Mouse (Mus musculus) lung, embryonic 14.5 days (tissue): ENCODE measurements around the gene C1ql4. TPM values are rescaled to one million over a fixed set of nuclear protein-coding genes. Genes with fewer than 3 reads are reported as not detected.

ENCODE experiments used
- ATAC-seq: fragments of 200-750 bp; cut with Nextera tagmentation; 2 replicates; pipeline ENCODE4 v1.8.0; 2017; ENCODE audit warnings: mild to moderate bottlenecking, moderate TSS enrichment, moderate library complexity; ENCODE audit not compliant: insufficient read depth
- DNase-seq: peaks from one replicate; pipeline ENCODE4 v3.0.0-alpha.2; 2015
- H3K27ac ChIP-seq: fragments of 300-500 bp; sonication (generic); 2 replicates; pipeline ENCODE4 v1.5.1; 2014; ENCODE audit warnings: low read depth, mild to moderate bottlenecking, moderate library complexity
- H3K27me3 ChIP-seq: fragments of 300-500 bp; sonication (generic); 2 replicates; pipeline ENCODE4 v1.6.1; 2014; ENCODE audit warnings: low read length, control low read depth; ENCODE audit not compliant: insufficient read depth
- H3K36me3 ChIP-seq: fragments of 300-500 bp; sonication (generic); 2 replicates; pipeline ENCODE4 v1.6.1; 2014; ENCODE audit warnings: control low read depth; ENCODE audit not compliant: insufficient read depth
- H3K4me1 ChIP-seq: fragments of 300-500 bp; sonication (generic); 2 replicates; pipeline ENCODE4 v1.6.1; 2014; ENCODE audit warnings: antibody characterized with exemption, control low read depth; ENCODE audit not compliant: insufficient read depth
- H3K4me2 ChIP-seq: fragments of 300-500 bp; sonication (generic); 2 replicates; pipeline ENCODE4 v1.6.1; 2014; ENCODE audit warnings: mild to moderate bottlenecking
- H3K4me3 ChIP-seq: fragments of 300-500 bp; sonication (generic); 2 replicates; pipeline ENCODE4 v1.5.1; 2014; ENCODE audit warnings: low read depth, low read length
- H3K9ac ChIP-seq: fragments of 300-500 bp; sonication (generic); 2 replicates; pipeline ENCODE4 v1.6.1; 2014
- H3K9me3 ChIP-seq: fragments of 300-500 bp; sonication (generic); 2 replicates; pipeline ENCODE4 v1.6.1; 2016; ENCODE audit warnings: low read depth, low read length, control low read depth
- CTCF ChIP-seq: IDR thresholded peaks from 2 replicates; pipeline ENCODE4 v1.5.1; 2016; ENCODE audit warnings: antibody characterized with exemption, low read depth
- WGBS: fragments of 180-500 bp; shearing (Covaris S2); extraction: QIAGEN DNeasy Blood & Tissue Kit; methylation state at CpG from one replicate; pipeline ENCODE4 v1.1.7; 2014; 5-methylcytosine and 5-hydroxymethylcytosine counted together
- polyA plus RNA-seq: library from polyadenylated mRNA; unstranded; fragments of >200 nt; fragmentation: Nextera tagmentation; extraction: Ambion mirVana; gene quantifications from 2 replicates; pipeline ENCODE4 v1.2.1, GENCODE M21; 2014

The C1ql4 gene
- polyA plus RNA-seq, 1 experiment from 2014 or later, result not detected

DNA sequence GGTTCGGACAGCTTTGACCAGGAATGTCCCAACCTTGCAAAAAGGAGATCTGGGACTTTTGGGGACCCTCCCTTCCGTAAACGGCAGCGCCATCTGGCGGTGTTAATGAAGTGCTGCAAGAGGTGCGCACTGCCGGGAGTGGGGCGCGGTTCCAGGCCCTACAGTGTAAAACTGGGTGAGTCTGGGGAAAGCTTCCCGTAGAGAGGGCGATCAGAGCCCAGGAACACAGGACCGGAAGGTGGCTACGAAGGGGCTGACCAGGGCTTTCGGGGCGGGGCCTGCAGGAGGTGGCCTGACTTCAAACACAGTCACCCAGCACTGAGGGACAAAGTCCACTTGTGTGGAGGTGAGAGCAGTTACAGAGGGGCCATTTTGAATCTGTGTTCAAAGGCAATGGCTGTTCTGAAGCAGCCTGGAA is 11.5 kb upstream of the C1ql4 start:
- H3K9me3 ChIP-seq, result no peaks in the 10 kb centered on the region
- peak overlapping the region; percentile 37 for H3K4me3 ChIP-seq
- peak overlapping the region; percentile 67 for H3K4me2 ChIP-seq
- peak; percentile 78 for DNase-seq
- peaks cover 55% of the 10 kb centered on the region for H3K27me3 ChIP-seq
- H3K4me1 ChIP-seq, result no peaks in the 10 kb centered on the region; the same call in 1 of the 2 replicates
- H3K9ac ChIP-seq, result no peak overlapping the region
- no peaks in the 10 kb centered on the region for H3K36me3 ChIP-seq
- WGBS, result under 1% methylated on average over 15 of the region's 15 CpGs
- TF ChIP-seq CTCF, result peak; percentile 92
- H3K27ac ChIP-seq, result no peak overlapping the region
- peak; percentile 43 for ATAC-seq

DNA sequence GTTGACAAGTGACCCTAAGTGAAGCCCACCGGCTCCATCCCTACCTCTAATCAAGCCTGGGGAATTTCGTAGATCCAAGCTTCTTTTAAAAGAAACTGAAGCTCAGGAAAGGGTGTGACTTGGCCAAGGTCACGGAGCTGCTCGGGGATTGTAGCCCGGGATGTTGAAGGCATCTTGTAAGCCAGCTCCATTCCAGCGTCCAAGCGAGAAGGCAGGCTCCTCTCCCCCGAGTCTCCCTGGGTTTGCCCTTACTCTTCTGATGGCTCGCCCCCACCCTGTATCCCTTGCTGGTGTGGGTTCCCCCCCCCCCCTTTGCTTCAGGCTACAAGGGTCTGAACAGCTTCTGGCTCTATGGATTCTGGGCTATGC is 10.9 kb upstream of the C1ql4 start:
- no peaks in the 10 kb centered on the region for H3K9me3 ChIP-seq
- ATAC-seq (no peak), DNase-seq (peak; percentile 29)
- peaks cover 61% of the 10 kb centered on the region for H3K27me3 ChIP-seq
- peaks cover 2% of the 10 kb centered on the region; the same call in 1 of the 2 replicates for H3K4me1 ChIP-seq
- 1% methylated on average over 9 of the region's 9 CpGs for WGBS
- H3K36me3 ChIP-seq, result no peaks in the 10 kb centered on the region
- H3K4me3 ChIP-seq, result peak overlapping the region; percentile 37
- no peak overlapping the region for H3K27ac ChIP-seq
- peak overlapping the region; percentile 67 for H3K4me2 ChIP-seq
- TF ChIP-seq CTCF, result no peak
- peak overlapping the region; percentile 35; the same call in 1 of the 2 replicates for H3K9ac ChIP-seq

DNA sequence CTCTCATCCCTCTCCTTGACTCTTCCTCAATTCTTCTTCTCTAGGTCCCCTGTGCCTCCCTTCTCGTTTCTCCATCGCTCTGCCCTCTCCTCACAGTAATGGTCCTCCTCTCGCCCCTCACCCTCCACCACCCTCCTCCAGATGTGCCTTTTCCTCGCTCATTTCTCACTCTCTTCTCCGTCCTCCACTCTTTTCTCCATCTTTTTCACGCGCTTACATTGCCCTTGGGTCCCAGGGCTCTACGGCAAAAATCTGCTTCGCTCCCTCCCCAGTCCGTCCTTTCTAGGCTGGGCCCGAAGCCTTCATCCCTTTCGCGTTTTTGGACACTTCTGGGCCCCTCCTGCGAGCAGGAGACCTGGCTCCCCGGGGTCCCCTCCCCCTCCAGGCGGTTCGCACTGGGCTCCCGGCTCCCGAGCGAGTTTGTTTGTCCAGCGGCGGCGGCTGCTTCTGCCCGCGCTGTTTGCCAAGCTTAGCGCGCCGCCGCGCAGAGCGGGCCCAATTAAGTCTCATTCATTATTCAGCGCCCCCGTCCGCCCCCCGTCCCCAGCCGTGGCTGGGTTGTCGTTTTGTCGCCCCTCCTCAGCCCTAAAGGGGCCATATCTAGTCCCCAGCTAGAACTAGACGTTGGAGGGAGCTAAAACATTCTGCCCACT is 10.3 kb upstream of the C1ql4 start:
- Histone ChIP-seq H3K4me2 (peak overlapping the region; percentile 67), H3K9me3 (no peaks in the 10 kb centered on the region), H3K9ac (peak overlapping the region; percentile 35; the same call in 1 of the 2 replicates), H3K4me1 (peaks cover 3% of the 10 kb centered on the region; the same call in 1 of the 2 replicates), H3K4me3 (peak overlapping the region; percentile 37), H3K27ac (no peak overlapping the region), H3K36me3 (no peaks in the 10 kb centered on the region), H3K27me3 (peaks cover 66% of the 10 kb centered on the region)
- DNase-seq (peak; percentile 53), ATAC-seq (no peak)
- WGBS, result under 1% methylated on average over 39 of the region's 39 CpGs
- no peak for TF ChIP-seq CTCF

DNA sequence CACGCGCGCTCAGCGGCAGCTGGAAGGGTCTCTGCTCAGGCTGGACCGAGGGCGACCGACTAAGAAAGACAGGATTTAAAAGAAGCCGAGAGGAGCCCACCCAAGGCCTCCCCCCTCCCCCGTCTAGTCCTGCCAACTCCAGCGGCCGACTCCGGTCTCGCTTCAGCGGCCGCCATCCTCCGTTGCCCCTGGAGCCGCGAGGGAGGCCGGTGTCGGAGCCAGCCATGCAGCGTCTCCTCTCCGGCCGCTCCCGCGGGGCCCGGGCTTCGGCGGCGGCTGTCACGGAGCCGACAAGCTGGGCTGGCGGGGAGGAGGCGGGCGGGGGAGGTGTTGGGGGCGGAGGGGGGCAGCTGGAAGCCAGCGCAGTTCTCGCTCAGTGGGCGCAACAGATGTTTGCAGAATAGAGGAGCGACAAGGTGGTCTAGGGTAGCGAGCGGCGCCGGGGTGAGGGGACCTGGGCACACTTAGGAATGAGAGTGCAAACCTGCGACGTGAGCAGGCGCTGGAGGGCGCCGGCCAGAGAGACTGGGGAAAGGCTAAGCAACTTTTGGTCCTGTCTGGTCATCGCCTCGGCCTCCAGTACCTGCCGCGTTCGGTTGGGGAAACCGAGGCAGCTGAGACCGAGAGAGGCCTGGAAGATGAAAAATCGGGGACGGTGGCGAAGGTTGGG is 9.3 kb upstream of the C1ql4 start:
- H3K4me2 ChIP-seq, result peak overlapping the region; percentile 67
- H3K4me1 ChIP-seq, result peaks cover 3% of the 10 kb centered on the region; the same call in 1 of the 2 replicates
- ATAC-seq (no peak), DNase-seq (peak; percentile 34)
- WGBS, result under 1% methylated on average over 58 of the region's 58 CpGs
- no peak overlapping the region for H3K27ac ChIP-seq
- peak overlapping the region; percentile 37 for H3K4me3 ChIP-seq
- no peaks in the 10 kb centered on the region for H3K9me3 ChIP-seq
- no peaks in the 10 kb centered on the region for H3K36me3 ChIP-seq
- TF ChIP-seq CTCF, result no peak
- peaks cover 76% of the 10 kb centered on the region for H3K27me3 ChIP-seq
- H3K9ac ChIP-seq, result peak overlapping the region; percentile 34; the same call in 1 of the 2 replicates

DNA sequence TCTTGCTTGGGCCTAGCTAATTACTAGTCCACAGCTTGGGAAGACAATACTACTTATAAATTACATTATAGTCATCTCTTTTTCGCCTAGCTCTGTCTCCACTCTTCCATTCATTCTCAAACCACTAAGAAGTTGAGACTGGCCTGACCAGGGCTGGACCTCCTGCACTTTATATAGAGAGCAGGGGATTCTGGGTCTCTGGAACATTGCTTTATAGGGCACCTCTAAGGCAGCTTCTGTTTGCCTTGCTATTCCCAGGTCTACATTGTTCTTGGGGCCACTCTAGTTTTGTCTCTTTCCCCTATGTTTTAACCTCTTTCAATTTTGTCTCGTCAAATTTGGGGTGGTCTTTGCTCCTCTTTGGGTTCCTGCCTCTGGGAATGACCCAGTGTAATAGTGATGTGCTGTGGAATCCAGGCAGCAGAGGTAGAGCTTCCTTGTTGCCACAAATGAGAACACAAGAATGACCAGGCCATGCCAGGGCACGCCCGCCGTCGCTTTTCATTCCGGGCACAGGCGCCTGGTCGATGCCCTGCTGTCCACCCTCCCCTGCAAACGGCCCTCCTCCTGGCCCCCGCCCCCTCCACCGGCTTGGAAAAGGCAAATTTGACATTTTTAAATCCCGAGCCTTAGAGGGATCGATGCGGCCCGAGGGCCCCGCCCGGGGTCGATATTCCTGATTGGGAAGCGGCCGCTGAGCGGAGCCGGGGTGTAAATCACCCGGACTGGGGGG is 8.6 kb upstream of the C1ql4 start:
- no peak for ATAC-seq
- WGBS, result 3% methylated on average over 24 of the region's 24 CpGs
- peaks cover 3% of the 10 kb centered on the region; the same call in 1 of the 2 replicates for H3K4me1 ChIP-seq

DNA sequence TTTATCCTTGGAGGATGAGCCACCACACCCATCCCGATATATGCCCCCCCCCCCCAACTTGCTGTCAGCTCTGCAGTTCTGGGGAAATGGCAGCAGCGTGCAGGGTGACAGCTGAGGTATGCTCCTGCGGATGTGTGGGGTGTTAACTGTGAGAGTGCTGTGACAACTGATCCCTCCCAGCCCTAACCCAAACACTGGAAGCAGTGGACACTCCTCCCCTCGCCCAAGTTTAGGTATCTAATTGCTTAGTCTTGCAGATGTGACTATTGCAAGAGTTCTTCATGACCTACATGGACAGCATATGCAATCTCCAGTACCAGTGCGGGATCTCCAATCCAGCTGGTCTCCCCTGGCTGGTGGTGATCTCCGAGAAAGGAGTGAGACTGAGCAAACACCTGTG is 7.7 kb upstream of the C1ql4 start:
- no peak overlapping the region for H3K4me3 ChIP-seq
- no peak overlapping the region for H3K27ac ChIP-seq
- H3K9me3 ChIP-seq, result no peaks in the 10 kb centered on the region
- no peak overlapping the region for H3K9ac ChIP-seq
- no peak for DNase-seq
- no peaks in the 10 kb centered on the region for H3K36me3 ChIP-seq
- TF ChIP-seq CTCF, result no peak
- WGBS, result 5% methylated on average over 6 of the region's 6 CpGs
- no peak for ATAC-seq
- H3K4me1 ChIP-seq, result peaks cover 3% of the 10 kb centered on the region; the same call in 1 of the 2 replicates
- peaks cover 92% of the 10 kb centered on the region for H3K27me3 ChIP-seq
- no peak overlapping the region for H3K4me2 ChIP-seq

More for the DNA sequence above, 8.6 kb upstream of the C1ql4 start:
- TF ChIP-seq CTCF, result no peak
- H3K9me3 ChIP-seq, result no peaks in the 10 kb centered on the region
- DNase-seq, result no peak
- H3K4me3 ChIP-seq, result peak overlapping the region; percentile 37
- H3K27ac ChIP-seq, result no peak overlapping the region
- no peaks in the 10 kb centered on the region for H3K36me3 ChIP-seq
- peaks cover 83% of the 10 kb centered on the region for H3K27me3 ChIP-seq
- peak overlapping the region; percentile 34 for H3K9ac ChIP-seq
- peak overlapping the region; percentile 67 for H3K4me2 ChIP-seq
